Mouse (Mus musculus) B cell, adult 2 months (primary cell): ENCODE measurements around the gene Uvrag.

ENCODE experiments used
- DNase-seq, 2 experiments: peaks; one replicate each; pipeline ENCODE4 v3.0.0; 2022

Uvrag gene

GRCm38 (mm10) chr7:98836646-98837045, 304.3 kb downstream of the Uvrag start:
- DNase-seq = peak; percentile 87 to 89

GRCm38 (mm10) chr7:98835519-98836441, 305.2 kb downstream of the Uvrag start:
- DNase-seq = peak; percentile 22 to 44
